Mouse (Mus musculus): ENCODE measurements around the gene Hsbp1.
"Not testable (repeated sequence)": the region's sequence is repeated elsewhere in the genome, so short reads cannot be mapped to it uniquely, and the experiment has no call there.

Hsbp1 gene
- long read RNA-seq, experiment 1, transcript Hsbp1-201 (4 exons, 1,208 nt) = major isoform, 330 of 351 reads
- long read RNA-seq, experiment 1, partial matches to known transcripts = 1 of 351 reads
- long read RNA-seq, experiment 1, other reads (novel, unspliced or antisense) = 18 of 351 reads
- long read RNA-seq, experiment 2, transcript Hsbp1-201 (4 exons, 1,208 nt) = major isoform, 428 of 443 reads
- long read RNA-seq, experiment 2, partial matches to known transcripts = 2 of 443 reads
- long read RNA-seq, experiment 2, other reads (novel, unspliced or antisense) = 12 of 443 reads

GRCm38 (mm10) chr8:119344190-119344856 lies at the start of gene Hsbp1:
Hsbp1 (plus strand) TSS chr8:119344488.
- intact Hi-C loops (cut with DNase I) = no loop called here

GRCm38 (mm10) chr8:119295477-119295876 lies 48.8 kb upstream of the Hsbp1 start:
- intact Hi-C loops (cut with DNase I) = no loop called here

DNA sequence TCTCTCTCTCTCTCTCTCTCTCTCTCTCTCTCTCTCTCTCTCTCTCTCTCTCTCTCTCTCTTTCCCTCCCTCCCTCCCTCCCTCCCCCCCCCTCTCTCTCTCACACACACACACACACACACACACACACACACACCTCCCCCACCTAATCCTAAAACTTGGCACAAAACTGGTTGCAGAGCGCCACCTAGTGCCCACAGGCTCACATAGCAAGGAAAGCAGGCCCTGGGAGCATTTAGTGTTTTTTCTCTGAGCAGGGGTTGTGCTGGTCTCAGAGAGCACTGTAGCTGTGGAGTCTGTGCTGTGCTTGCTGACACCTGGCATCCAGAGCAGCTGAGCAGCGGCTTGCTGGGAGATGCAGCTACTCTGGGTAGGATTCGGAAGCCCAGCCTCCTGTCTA lies 46.5 kb upstream of the Hsbp1 start:
- intact Hi-C loops (cut with DNase I) = loop anchor here (1.0 kb wide), 1 partner anchor 73 kb away; no protein-coding TSS in a partner anchor

GRCm38 (mm10) chr8:119300335-119300734 lies 44.0 kb upstream of the Hsbp1 start:
- intact Hi-C loops (cut with DNase I) = no loop called here

DNA sequence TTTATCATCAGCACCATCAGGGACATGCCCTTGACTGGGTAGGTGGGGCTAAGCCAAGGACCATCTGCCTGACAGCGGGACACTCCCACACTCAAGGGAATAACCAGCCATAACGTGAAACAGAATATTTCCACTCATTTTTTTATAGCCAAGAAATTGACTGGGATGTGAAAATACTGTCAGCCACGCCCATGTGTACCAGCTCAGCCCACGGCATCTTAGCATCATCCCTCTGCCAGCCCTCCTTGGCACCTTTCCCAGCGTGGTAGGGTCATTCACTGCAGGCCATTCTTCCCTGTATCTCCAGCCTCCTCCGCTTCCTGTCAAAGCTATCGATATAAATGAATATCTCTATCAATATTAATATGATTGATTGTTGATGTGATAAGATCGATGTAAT lies 40.1 kb upstream of the Hsbp1 start:
- intact Hi-C loops (cut with DNase I) = no loop called here

GRCm38 (mm10) chr8:119311412-119311811 lies 32.9 kb upstream of the Hsbp1 start:
- intact Hi-C loops (cut with DNase I) = no loop called here

GRCm38 (mm10) chr8:119323215-119323614 lies 21.1 kb upstream of the Hsbp1 start:
- intact Hi-C loops (cut with DNase I) = no loop called here

GRCm38 (mm10) chr8:119339546-119339945 lies 4.7 kb upstream of the Hsbp1 start:
- intact Hi-C loops (cut with DNase I) = no loop called here

DNA sequence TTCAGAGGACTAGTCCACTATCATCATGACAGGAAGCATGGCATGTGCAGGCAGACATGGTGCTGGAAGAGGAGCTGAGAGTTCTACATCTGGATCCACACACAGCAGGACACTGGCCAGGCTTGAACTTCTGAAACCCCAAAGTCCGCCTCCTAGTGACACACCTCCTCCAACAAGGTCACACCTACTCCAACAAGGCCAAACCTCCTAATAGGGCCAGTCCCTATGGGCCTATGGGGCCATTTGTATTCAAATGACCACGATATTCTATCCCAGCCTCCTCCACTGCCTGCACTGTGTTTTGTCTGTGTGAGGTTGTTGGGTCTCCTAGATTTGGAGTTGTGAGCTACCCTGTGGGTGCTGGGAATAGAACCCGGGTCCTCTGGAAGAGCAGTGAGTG lies 682 bp upstream of the Hsbp1 start:
- intact Hi-C loops (cut with DNase I) = no loop called here

GRCm38 (mm10) chr8:119345029-119345682 lies 868 bp downstream of the Hsbp1 start:
- intact Hi-C loops (cut with DNase I) = no loop called here

- intact Hi-C loops (cut with DNase I) = no loop called here
Observed at GRCm38 (mm10) chr8:119345683-119346075, 1.4 kb downstream of the Hsbp1 start.

DNA sequence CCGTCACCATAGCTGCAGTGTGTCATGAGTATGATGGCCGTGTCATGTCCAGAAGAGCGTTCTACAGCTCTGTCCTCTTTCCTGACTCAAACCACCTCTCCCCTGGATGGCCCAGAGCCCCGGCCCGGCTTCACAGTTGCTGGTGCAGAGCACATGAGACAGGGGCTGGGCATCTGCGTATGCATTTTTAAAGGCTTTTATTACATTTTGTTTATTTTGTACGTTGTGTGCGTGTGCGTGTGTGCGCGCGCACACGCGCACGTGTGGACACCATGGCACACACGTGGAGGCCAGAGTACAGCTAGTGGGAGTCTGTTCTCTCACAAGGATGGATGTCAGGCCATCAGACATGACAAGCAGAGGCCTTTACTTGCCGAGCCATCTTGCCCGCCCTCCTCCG lies 7.4 kb downstream of the Hsbp1 start:
- intact Hi-C loops (cut with DNase I) = no loop called here

DNA sequence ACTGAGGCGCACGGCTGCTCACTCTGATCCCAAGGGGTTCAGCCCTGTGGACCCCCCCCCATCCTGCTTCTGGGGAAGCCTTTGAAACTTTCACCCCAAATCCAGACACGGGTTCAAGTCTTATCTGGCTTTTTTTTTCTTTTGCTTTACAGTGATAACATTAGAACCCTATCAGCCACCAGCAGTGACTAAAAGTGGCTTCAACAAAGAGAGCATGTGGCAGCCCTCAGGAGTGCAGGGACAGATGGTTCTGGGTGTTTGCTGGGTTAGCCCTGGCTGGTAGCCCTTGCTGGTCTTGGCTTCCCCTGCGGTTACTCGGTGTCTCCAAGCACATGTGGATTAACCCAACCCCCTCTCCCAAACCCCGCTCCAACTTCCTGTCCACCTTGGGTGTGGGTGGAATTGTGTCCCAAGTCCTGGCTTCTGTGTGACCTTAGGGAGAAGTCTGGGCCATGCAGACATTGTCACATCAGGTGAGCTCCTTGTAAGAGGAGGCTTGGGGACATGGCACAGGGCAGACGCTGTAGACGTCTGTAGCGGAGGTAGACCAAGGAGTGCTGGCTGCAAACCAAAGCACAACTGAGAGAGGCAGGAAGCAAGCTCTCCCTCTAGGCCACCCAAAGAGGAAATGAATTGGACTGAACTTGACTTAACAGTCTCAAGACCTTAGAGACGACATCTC lies 8.8 kb downstream of the Hsbp1 start:
- intact Hi-C loops (cut with DNase I) = no loop called here

DNA sequence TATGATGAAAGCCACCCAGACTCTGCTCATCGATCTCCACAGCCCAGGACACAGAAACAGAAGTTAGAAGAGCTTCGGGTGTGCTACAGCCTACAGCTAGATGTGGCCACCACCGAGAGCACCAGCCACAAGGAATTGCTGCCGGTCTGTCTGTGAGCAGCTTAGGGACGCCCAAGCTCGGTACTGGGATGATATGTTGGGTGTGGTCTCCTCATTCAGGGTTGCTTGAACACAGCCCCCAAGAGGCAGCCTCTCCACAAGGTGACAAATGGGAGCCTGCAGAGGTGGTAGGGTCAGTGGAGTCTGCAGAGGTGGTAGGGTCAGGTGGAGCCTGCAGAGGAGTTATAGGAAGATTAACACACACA lies 9.4 kb downstream of the Hsbp1 start:
- intact Hi-C loops (cut with DNase I) = no loop called here

DNA sequence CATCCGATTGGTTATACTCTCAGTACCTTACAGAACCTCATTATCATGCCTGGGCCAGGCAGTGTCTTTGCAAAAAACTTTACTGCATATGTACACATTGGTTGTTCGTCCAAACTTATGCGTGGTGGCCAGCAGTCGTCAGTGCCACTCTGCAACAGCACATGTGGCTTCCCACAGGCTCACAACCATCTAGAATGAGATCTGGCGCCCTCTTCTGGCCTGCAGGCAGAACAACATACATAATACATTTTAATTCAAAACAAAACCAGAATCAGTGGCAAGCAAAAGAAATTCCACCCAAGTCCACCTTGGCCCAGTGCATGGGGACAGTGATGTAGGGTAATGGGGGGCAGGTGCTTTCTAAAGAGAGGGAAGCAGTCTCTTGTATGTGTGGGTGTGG lies 12.3 kb downstream of the Hsbp1 start:
- intact Hi-C loops (cut with DNase I) = not testable (repeated sequence)

GRCm38 (mm10) chr8:119358175-119358574 lies 13.9 kb downstream of the Hsbp1 start:
- intact Hi-C loops (cut with DNase I) = no loop called here

- intact Hi-C loops (cut with DNase I) = no loop called here
Observed at GRCm38 (mm10) chr8:119358836-119359235, 14.5 kb downstream of the Hsbp1 start.

DNA sequence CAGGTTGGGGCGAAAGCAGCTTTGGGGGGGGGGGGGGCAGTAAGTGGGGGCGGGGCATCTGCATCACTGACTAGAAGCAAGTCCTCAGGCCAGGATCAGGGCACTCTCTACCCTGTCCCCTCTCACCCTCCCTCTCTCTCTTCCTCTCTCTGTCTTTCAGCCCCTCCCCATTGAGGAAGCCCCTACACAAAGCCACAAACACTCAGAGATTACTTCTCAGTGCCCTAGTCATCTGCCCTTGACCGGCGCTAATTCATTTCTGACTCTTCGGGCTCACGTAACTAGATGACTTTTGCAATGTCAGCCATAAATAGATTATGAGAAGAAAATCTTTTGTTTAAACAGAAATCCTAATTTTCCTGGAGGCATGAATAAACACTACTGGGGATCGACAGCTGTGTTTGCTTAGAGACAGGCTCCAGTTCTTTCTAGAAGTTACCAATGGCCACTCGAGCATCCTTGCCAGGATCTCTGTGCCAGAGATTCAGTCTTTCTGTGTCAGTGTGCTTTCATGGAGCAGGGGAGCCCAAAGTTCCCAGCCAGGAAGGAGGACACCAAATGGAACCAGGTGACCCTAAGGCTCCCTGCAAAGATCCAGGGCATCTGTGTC lies 16.5 kb downstream of the Hsbp1 start:
- intact Hi-C loops (cut with DNase I) = no loop called here

- intact Hi-C loops (cut with DNase I) = not testable (repeated sequence)
Observed at GRCm38 (mm10) chr8:119374716-119375115, 30.4 kb downstream of the Hsbp1 start.

DNA sequence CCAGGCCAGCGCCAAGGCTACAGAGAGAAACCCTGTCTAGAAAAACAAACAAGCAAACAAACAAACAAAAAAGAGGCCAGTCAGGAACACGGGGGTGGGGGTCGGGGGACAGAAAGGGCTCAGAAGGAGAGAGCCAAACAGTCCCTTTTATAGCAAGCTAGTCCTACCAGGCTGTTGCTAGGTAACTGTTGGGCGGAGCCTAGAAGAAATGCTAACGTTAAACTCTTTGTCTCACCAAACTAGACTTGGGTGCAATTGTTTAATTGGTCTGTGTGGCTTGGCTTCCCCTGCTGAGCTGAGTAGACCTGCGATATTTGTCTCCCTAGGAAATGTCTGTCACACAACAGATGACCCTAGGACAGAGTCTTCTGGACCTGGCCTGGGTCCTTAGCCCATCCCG lies 34.2 kb downstream of the Hsbp1 start:
- intact Hi-C loops (cut with DNase I) = no loop called here

DNA sequence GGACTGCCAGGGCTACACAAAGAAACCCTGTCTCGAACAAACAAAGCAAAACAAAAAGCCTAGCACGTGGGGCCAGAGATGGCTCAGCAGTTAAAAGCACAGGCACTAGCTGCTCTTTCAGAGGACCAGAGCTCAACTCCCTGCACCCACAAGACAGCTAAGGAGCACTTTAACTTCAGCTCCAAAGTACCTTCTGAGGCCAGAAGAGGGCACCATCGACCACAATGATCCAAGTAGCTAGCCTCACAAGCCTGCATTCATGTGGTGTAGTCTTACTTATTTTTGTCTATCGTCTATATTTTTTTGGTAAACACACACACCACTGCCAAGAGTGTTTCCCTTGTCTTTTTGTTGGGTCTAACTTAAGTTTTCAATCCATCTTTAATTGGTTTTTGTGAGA lies 36.3 kb downstream of the Hsbp1 start:
- intact Hi-C loops (cut with DNase I) = loop anchor here (5.0 kb wide), 1 partner anchor 153 kb away; no protein-coding TSS in a partner anchor
